Mouse (Mus musculus): ENCODE results near the gene Ltv1.

DNA sequence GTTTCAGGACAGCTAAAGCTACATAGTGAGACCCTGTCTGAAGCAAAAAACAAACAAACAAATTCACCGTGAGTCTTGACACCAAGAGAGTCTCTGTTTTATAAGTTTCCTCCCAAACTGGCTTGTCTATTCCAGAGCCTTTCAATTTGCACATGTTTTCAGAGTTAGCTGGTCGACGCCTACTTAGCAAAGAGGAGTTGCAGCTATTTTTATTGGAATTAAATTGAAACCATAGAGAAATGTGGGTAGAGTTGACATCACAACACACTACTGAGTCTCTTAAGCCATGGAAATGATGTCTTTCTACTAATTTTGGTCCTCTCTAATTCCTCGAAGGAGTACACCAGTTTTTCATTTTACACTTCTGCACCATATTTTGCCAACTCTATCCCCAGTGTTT, 32.1 kb downstream of the Ltv1 start:
- TF ChIP-seq CTCF (IDR thresholded peaks at IDR 0.05) (no peak), POLR2A (IDR thresholded peaks at IDR 0.05; ENCODE audit: insufficient read depth, low read depth, low read length) (no peak)

Measured in heart, adult 2 months (tissue).